Mouse (Mus musculus) heart, embryonic 12.5 days (tissue): Measurements from ENCODE around the gene Nbea. TPM values are rescaled to one million over a fixed set of nuclear protein-coding genes. Genes with fewer than 3 reads are reported as not detected.
"Not testable (repeated sequence)": the region's sequence is repeated elsewhere in the genome, so short reads cannot be mapped to it uniquely, and the experiment has no call there.

Source experiments
- ATAC-seq: fragments of 200-750 bp; cut with Nextera tagmentation; 2 replicates; pipeline ENCODE4 v1.8.0; 2017; ENCODE audit warnings: moderate TSS enrichment, moderate library complexity; ENCODE audit not compliant: insufficient number of reproducible peaks, low FRiP score
- H3K27ac ChIP-seq: fragments of 300-500 bp; sonication (generic); 2 replicates; pipeline ENCODE4 v1.5.1; 2016; ENCODE audit warnings: mild to moderate bottlenecking, moderate library complexity; ENCODE audit not compliant: poor library complexity, severe bottlenecking
- H3K27me3 ChIP-seq: fragments of 300-500 bp; sonication (generic); replicated peaks from 2 replicates; pipeline ENCODE4 v1.6.1; 2016; ENCODE audit warnings: mild to moderate bottlenecking, moderate library complexity
- H3K36me3 ChIP-seq: fragments of 300-500 bp; sonication (generic); 2 replicates; pipeline ENCODE4 v1.6.1; 2016; ENCODE audit warnings: mild to moderate bottlenecking, moderate library complexity
- H3K4me1 ChIP-seq: fragments of 300-500 bp; sonication (generic); replicated peaks from 2 replicates; pipeline ENCODE4 v1.6.1; 2016; ENCODE audit warnings: mild to moderate bottlenecking
- H3K4me2 ChIP-seq: fragments of 300-500 bp; sonication (generic); 2 replicates; pipeline ENCODE4 v1.6.1; 2016; ENCODE audit warnings: mild to moderate bottlenecking, moderate library complexity
- H3K4me3 ChIP-seq: fragments of 300-500 bp; sonication (generic); 2 replicates; pipeline ENCODE4 v1.5.1; 2016; ENCODE audit warnings: mild to moderate bottlenecking
- H3K9ac ChIP-seq: fragments of 300-500 bp; sonication (generic); 2 replicates; pipeline ENCODE4 v1.6.1; 2016; ENCODE audit warnings: mild to moderate bottlenecking, moderate library complexity
- H3K9me3 ChIP-seq: fragments of 300-500 bp; sonication (generic); replicated peaks from 2 replicates; pipeline ENCODE4 v1.6.1; 2016; ENCODE audit warnings: mild to moderate bottlenecking, moderate library complexity
- WGBS: fragments of 180-500 bp; shearing (Covaris S2); methylation state at CpG from one replicate; pipeline ENCODE4 v1.1.7; 2016; 5-methylcytosine and 5-hydroxymethylcytosine counted together
- polyA plus RNA-seq: library from polyadenylated mRNA; unstranded; fragments of >200 nt; fragmentation: Nextera tagmentation; extraction: Ambion mirVana; gene quantifications from 2 replicates; pipeline ENCODE4 v1.2.1, GENCODE M21; 2016

The Nbea gene
- polyA plus RNA-seq, 1 experiment from 2014 or later = 10.8 TPM

- ATAC-seq = no peak
- Histone ChIP-seq H3K9ac (no peak overlapping the region), H3K27me3 (no peaks in the 10 kb centered on the region), H3K4me1 (no peaks in the 10 kb centered on the region), H3K9me3 (no peaks in the 10 kb centered on the region), H3K27ac (no peak overlapping the region), H3K4me2 (no peak overlapping the region), H3K36me3 (peaks cover 4% of the 10 kb centered on the region; the same call in 1 of the 2 replicates), H3K4me3 (no peak overlapping the region)
- WGBS = 75% methylated on average over 3 of the region's 3 CpGs
These were observed 148.9 kb downstream of the Nbea start for GRCm38 (mm10) chr3:56034596-56034995.

- no peak overlapping the region for H3K4me3 ChIP-seq
- H3K36me3 ChIP-seq = peaks cover 17% of the 10 kb centered on the region
- no peak for ATAC-seq
- no peak overlapping the region for H3K4me2 ChIP-seq
- H3K9ac ChIP-seq = no peak overlapping the region
- no peaks in the 10 kb centered on the region for H3K9me3 ChIP-seq
- H3K27ac ChIP-seq = no peak overlapping the region
- 59% methylated on average over 3 of the region's 3 CpGs for WGBS
- no peaks in the 10 kb centered on the region for H3K4me1 ChIP-seq
- H3K27me3 ChIP-seq = no peaks in the 10 kb centered on the region
These were observed 165.0 kb downstream of the Nbea start for GRCm38 (mm10) chr3:56018494-56018893.

GRCm38 (mm10) chr3:56011132-56011531 is 172.4 kb downstream of the Nbea start:
- WGBS = 85% methylated on average over 3 of the region's 3 CpGs
- Histone ChIP-seq H3K27ac (no peak overlapping the region), H3K9me3 (no peaks in the 10 kb centered on the region), H3K4me1 (no peaks in the 10 kb centered on the region), H3K4me3 (no peak overlapping the region), H3K4me2 (no peak overlapping the region), H3K9ac (no peak overlapping the region), H3K36me3 (peaks cover 14% of the 10 kb centered on the region), H3K27me3 (no peaks in the 10 kb centered on the region)
- ATAC-seq = no peak

GRCm38 (mm10) chr3:56007991-56008390 is 175.5 kb downstream of the Nbea start:
- Histone ChIP-seq H3K27ac (no peak overlapping the region), H3K36me3 (peaks cover 25% of the 10 kb centered on the region), H3K4me2 (no peak overlapping the region), H3K9ac (no peak overlapping the region), H3K4me3 (no peak overlapping the region), H3K27me3 (no peaks in the 10 kb centered on the region), H3K4me1 (no peaks in the 10 kb centered on the region), H3K9me3 (no peaks in the 10 kb centered on the region)
- 24% methylated on average over 2 of the region's 2 CpGs for WGBS
- no peak for ATAC-seq

- WGBS = 0% methylated on average over 1 of the region's 1 CpGs
- Histone ChIP-seq H3K36me3 (peaks cover 21% of the 10 kb centered on the region), H3K27ac (no peak overlapping the region), H3K9ac (no peak overlapping the region), H3K4me2 (no peak overlapping the region), H3K9me3 (no peaks in the 10 kb centered on the region), H3K4me1 (no peaks in the 10 kb centered on the region), H3K27me3 (no peaks in the 10 kb centered on the region), H3K4me3 (no peak overlapping the region)
- no peak for ATAC-seq
These were observed 183.2 kb downstream of the Nbea start for GRCm38 (mm10) chr3:56000259-56000658.

- no peaks in the 10 kb centered on the region; the same call in 1 of the 2 replicates for H3K9me3 ChIP-seq
- no peak overlapping the region for H3K9ac ChIP-seq
- ATAC-seq = no peak
- 90% methylated on average over 2 of the region's 2 CpGs for WGBS
- no peak overlapping the region for H3K4me2 ChIP-seq
- no peak overlapping the region for H3K4me3 ChIP-seq
- H3K4me1 ChIP-seq = no peaks in the 10 kb centered on the region
- peaks cover 22% of the 10 kb centered on the region for H3K36me3 ChIP-seq
- H3K27me3 ChIP-seq = no peaks in the 10 kb centered on the region
- no peak overlapping the region for H3K27ac ChIP-seq
These were observed 205.1 kb downstream of the Nbea start for GRCm38 (mm10) chr3:55978361-55978760.

- H3K9ac ChIP-seq, H3K4me2 ChIP-seq, H3K27ac ChIP-seq, H3K9me3 ChIP-seq, ATAC-seq, H3K4me3 ChIP-seq, H3K4me1 ChIP-seq, H3K27me3 ChIP-seq: not testable (repeated sequence)
- peaks cover 12% of the 10 kb centered on the region for H3K36me3 ChIP-seq
- WGBS = 93% methylated on average over 14 of the region's 14 CpGs
These were observed 206.5 kb downstream of the Nbea start for GRCm38 (mm10) chr3:55976986-55977385.

- Histone ChIP-seq H3K4me2 (no peak overlapping the region), H3K4me3 (no peak overlapping the region), H3K9ac (no peak overlapping the region), H3K36me3 (peaks cover 17% of the 10 kb centered on the region), H3K27me3 (no peaks in the 10 kb centered on the region), H3K4me1 (no peaks in the 10 kb centered on the region), H3K9me3 (no peaks in the 10 kb centered on the region), H3K27ac (no peak overlapping the region)
- WGBS = 82% methylated on average over 10 of the region's 10 CpGs
- ATAC-seq = no peak
These were observed 217.8 kb downstream of the Nbea start for GRCm38 (mm10) chr3:55965723-55966156.

- Histone ChIP-seq H3K36me3 (peaks cover 19% of the 10 kb centered on the region), H3K9me3 (no peaks in the 10 kb centered on the region), H3K4me3 (no peak overlapping the region), H3K27me3 (no peaks in the 10 kb centered on the region), H3K4me2 (no peak overlapping the region), H3K4me1 (no peaks in the 10 kb centered on the region), H3K9ac (no peak overlapping the region), H3K27ac (no peak overlapping the region)
- no peak for ATAC-seq
- WGBS = 90% methylated on average over 8 of the region's 8 CpGs
These were observed 220.5 kb downstream of the Nbea start for GRCm38 (mm10) chr3:55963032-55963431.

- H3K4me3 ChIP-seq = no peak overlapping the region
- H3K9ac ChIP-seq = no peak overlapping the region
- 81% methylated on average over 5 of the region's 5 CpGs for whole genome bisulfite sequencing
- peaks cover 13% of the 10 kb centered on the region; the same call in 1 of the 2 replicates for H3K36me3 ChIP-seq
- H3K27ac ChIP-seq = no peak overlapping the region
- H3K4me2 ChIP-seq = no peak overlapping the region
- no peaks in the 10 kb centered on the region for H3K4me1 ChIP-seq
- no peaks in the 10 kb centered on the region for H3K27me3 ChIP-seq
- ATAC-seq = no peak
- H3K9me3 ChIP-seq = no peaks in the 10 kb centered on the region
These were observed 233.5 kb downstream of the Nbea start for GRCm38 (mm10) chr3:55949994-55950393.

- no peak for ATAC-seq
- Histone ChIP-seq H3K4me1 (no peaks in the 10 kb centered on the region), H3K27me3 (no peaks in the 10 kb centered on the region), H3K4me2 (no peak overlapping the region), H3K4me3 (no peak overlapping the region), H3K9ac (no peak overlapping the region), H3K36me3 (peaks cover 13% of the 10 kb centered on the region; the same call in 1 of the 2 replicates), H3K9me3 (no peaks in the 10 kb centered on the region), H3K27ac (no peak overlapping the region)
- WGBS = 89% methylated on average over 2 of the region's 2 CpGs
These were observed 234.4 kb downstream of the Nbea start for GRCm38 (mm10) chr3:55949148-55949547.

- Histone ChIP-seq H3K4me2 (no peak overlapping the region), H3K36me3 (peaks cover 7% of the 10 kb centered on the region), H3K9ac (no peak overlapping the region), H3K9me3 (no peaks in the 10 kb centered on the region), H3K27ac (no peak overlapping the region), H3K4me3 (no peak overlapping the region), H3K27me3 (no peaks in the 10 kb centered on the region), H3K4me1 (no peaks in the 10 kb centered on the region)
- WGBS = 84% methylated on average over 2 of the region's 2 CpGs
- ATAC-seq = no peak
These were observed 256.2 kb downstream of the Nbea start for GRCm38 (mm10) chr3:55927343-55927742.
